Mouse (Mus musculus): ENCODE data around the gene E2f8. TPM values are rescaled to one million over a fixed set of nuclear protein-coding genes. Genes with fewer than 3 reads are reported as not detected.
A peak's percentile ranks its signal among the peaks of the same experiment; 100 is the strongest.

Gene E2f8
- polyA plus RNA-seq, 1 experiment: 51.1 TPM

DNA sequence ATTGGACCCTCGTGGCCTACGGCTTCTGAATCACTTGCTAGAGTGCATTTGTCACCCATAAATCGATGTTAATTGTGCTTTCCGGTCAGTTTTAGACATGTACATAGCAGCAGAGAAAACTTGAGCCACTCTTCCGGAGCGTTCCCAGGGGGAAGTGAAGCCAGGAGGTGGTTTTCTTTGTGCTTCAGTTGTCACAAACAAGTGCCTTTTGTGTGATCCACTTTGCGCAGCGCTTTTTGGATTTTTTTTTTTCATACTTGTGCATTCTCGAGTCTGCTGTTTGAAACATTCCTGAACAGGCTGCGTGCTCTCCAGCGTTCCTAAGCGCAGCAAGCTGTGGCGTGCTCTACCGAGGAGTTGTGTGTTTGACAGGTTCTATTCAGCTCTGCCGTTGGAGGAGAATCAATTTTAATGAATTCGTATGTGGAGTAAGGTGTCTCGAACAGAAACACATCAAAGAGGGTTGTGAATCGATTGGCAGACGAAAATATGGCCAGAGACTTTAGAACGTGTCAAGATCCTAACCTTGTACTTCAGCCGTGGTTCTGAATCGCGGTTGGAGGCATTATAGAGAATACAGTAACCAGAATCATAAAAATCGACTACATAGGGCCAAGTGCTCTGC is 16.3 kb upstream of the E2f8 start:
- TF ChIP-seq GATA1 (IDR thresholded peaks at IDR 0.05; ENCODE audit: low read length): no peak

- no peak for TF ChIP-seq GATA1 (IDR thresholded peaks at IDR 0.05; ENCODE audit: low read length)
Measured at GRCm38 (mm10) chr7:48896051-48896450, 14.7 kb upstream of the E2f8 start.

DNA sequence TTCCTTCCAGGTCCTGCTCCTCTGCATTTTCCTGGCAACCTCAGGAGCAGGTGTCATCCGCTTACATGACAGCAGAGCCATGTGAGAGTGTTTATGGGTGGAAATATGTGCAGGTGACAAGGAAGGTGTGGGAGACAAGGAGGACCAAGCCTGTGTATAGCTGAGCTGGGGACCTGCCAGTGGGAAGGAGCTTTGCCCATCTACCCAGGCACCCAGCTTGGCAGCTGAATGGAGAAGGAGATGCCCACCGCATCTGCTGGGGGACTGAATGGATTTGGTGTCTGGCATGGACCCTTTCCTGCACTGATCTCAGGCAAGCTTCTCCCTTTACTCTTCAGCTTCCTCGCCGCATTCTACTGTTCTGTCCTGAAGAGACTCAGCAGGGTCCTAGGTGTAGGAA is 14.1 kb upstream of the E2f8 start:
- TF ChIP-seq GATA1 (IDR thresholded peaks at IDR 0.05; ENCODE audit: low read length): no peak

DNA sequence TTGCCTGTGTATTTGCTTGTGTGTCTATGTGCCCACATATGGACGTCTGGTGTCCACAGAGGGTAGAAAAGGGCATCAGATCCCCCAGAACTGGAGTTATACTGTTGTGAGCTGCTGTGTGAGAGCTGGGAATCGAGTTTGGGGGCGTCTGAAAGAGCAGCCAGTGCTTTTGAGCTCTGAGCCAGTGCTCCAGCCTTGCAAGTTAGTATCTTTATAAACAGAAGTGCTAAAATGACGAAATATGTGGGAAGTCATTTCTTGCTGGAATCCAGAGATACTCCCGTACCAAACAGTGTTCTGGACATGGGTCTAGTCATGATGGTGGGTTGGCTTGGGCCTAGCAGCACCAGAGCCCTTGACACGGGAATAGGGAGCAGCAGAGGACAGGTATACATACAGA is 13.4 kb upstream of the E2f8 start:
- TF ChIP-seq GATA1 (IDR thresholded peaks at IDR 0.05; ENCODE audit: low read length): no peak

DNA sequence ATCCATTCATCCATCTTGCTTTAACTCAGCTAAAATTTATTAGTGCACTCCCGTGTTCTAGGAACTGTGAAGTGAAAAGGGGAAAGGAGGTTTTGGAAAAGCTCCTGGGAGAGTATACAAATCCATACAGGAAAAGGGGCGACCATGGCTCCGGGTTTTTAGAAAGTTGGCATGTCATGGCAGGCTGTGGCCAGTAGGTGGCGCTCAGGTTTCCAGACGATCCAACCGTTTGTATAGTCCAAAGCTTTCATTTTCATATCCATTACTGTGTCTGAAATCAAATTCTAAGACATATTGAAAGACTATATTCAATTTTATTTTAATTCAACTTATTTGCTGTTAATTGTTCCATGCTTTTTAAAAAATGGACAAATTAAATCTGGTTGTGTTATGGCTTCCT is 12.8 kb upstream of the E2f8 start:
- no peak for TF ChIP-seq GATA1 (IDR thresholded peaks at IDR 0.05; ENCODE audit: low read length)

DNA sequence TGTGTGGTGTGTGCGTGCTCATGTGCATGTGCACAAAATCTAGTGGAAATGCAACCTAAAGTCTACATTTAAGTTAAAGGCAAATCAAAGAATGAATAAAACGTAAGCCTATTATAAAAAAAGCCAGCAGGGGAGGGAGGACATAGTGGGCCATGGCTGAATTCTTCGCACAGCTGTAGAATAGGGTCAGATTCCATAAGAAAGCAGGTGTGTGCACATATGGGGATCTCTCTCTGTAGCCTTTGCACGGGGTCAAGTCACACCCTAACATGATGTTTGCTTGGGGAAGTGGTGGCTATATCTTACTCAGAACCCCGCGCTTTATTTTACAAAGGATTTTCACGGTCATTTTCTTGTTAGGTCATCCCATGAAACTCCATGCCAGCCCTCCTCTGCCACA is 11.7 kb upstream of the E2f8 start:
- no peak for TF ChIP-seq GATA1 (IDR thresholded peaks at IDR 0.05; ENCODE audit: low read length)

DNA sequence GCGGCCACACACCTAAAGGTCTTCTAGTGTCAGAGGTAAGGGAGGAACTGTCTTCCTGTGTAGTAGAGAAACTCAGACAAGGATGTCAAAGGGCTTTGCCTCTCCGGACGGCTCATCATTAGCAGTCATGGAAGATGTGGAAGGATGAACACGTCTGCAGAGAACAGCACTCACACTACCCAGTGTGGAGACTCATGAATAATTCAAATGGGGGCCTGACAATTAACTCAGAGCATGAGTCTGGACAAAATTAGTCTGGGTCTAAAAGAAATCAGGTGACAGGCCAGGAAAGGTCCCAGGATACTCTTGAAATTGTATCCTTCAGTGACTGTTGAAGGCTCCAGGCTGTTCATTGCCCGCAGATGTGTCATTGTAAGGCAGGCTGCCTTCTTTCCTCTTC is 9.6 kb upstream of the E2f8 start:
- no peak for TF ChIP-seq GATA1 (IDR thresholded peaks at IDR 0.05; ENCODE audit: low read length)

GRCm38 (mm10) chr7:48888751-48889150 is 7.4 kb upstream of the E2f8 start:
- TF ChIP-seq GATA1 (IDR thresholded peaks at IDR 0.05; ENCODE audit: low read length): no peak

DNA sequence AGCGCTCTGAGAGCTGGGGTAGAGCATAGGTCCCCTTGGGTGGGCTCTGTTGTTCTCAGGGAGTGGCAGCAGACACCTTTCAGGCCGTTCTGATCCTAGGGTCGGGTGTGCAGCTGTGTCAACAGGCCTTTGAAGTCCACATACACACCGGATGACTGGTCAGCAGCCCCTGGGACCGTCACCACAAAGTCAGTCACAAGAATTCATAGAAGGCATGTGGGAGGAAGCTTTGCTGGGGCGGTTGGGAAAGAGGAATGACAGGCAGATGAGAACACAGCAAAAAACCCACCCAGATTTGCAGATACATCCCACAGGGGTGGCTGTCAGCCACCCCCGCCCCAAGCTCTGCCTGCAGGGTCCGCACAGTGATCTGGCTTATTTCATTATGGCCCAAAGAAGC is 6.6 kb upstream of the E2f8 start:
- no peak for TF ChIP-seq GATA1 (IDR thresholded peaks at IDR 0.05; ENCODE audit: low read length)

DNA sequence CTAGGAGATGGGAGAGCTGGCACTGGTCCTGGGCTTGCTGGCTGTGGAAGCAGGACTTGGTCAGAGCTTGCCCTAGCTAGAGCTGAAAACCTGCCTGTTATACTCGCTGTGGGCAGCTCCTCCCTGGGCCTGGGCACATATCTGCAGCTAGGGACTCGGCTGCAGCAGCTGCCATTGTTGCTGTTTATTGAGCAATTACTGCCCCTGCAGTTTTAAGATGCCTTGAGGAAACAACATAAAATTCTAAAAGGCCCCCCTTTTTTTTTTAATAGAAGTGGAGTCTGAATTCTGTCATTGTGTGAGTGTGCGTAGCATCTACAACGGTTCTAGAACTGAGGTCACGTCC is 2.8 kb upstream of the E2f8 start:
- TF ChIP-seq GATA1 (IDR thresholded peaks at IDR 0.05; ENCODE audit: low read length): no peak

GRCm38 (mm10) chr7:48883525-48884265 is 2.3 kb upstream of the E2f8 start:
- no peak for TF ChIP-seq GATA1 (IDR thresholded peaks at IDR 0.05; ENCODE audit: low read length)

- TF ChIP-seq GATA1 (IDR thresholded peaks at IDR 0.05; ENCODE audit: low read length): peak; percentile 50
Measured at GRCm38 (mm10) chr7:48881971-48882609, 694 bp upstream of the E2f8 start.

GRCm38 (mm10) chr7:48880591-48881481 is 560 bp downstream of the E2f8 start:
- no peak for TF ChIP-seq GATA1 (IDR thresholded peaks at IDR 0.05; ENCODE audit: low read length)

- no peak for TF ChIP-seq GATA1 (IDR thresholded peaks at IDR 0.05; ENCODE audit: low read length)
Measured at GRCm38 (mm10) chr7:48879574-48879973, 1.8 kb downstream of the E2f8 start.

- TF ChIP-seq GATA1 (IDR thresholded peaks at IDR 0.05; ENCODE audit: low read length): no peak
Measured at GRCm38 (mm10) chr7:48877786-48878390, 3.5 kb downstream of the E2f8 start.
